Mouse (Mus musculus) retina, postnatal 1 day (tissue): Measurements from ENCODE around the gene Acbd3.
A peak's percentile ranks its signal among the peaks of the same experiment; 100 is the strongest.

Experiments
- DNase-seq: peaks from one replicate; pipeline ENCODE4 v3.0.0-alpha.2; 2012

The Acbd3 gene

GRCm38 (mm10) chr1:180725704-180726179 is at the start of gene Acbd3:
Gene Acbd3, plus strand, starts transcription at chr1:180726043.
- peak; percentile 96 for DNase-seq

- DNase-seq, result no peak
Measured at GRCm38 (mm10) chr1:180691284-180691683, 34.6 kb upstream of the Acbd3 start.

GRCm38 (mm10) chr1:180696626-180697352 is 29.1 kb upstream of the Acbd3 start, which contains the start of gene Mixl1:
Gene Mixl1, minus strand, starts transcription at chr1:180697034.
- peak; percentile 55 for DNase-seq

DNA sequence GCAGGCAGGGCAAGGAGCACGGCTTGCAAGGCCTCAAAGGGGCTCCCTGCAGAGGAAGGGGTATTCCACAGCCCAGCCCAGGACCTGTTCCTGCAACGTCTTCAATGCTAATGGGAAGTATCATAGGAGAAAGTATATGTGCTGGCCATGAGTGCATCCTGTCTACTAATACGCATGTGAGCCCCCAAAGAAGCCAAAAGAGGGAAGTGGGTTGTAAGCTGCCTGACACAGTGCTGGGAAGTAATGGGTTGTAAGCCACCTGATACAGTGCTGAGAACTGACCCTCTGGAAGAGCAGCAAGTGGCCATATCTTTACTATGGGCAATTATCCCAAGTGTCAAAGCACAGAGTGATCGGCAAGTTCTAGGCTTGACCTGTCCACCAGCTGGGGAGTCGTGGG is 27.8 kb upstream of the Acbd3 start:
- no peak for DNase-seq

- DNase-seq, result no peak
Measured at GRCm38 (mm10) chr1:180703400-180703799, 22.4 kb upstream of the Acbd3 start.

- no peak for DNase-seq
Measured at GRCm38 (mm10) chr1:180707368-180707767, 18.5 kb upstream of the Acbd3 start.

DNA sequence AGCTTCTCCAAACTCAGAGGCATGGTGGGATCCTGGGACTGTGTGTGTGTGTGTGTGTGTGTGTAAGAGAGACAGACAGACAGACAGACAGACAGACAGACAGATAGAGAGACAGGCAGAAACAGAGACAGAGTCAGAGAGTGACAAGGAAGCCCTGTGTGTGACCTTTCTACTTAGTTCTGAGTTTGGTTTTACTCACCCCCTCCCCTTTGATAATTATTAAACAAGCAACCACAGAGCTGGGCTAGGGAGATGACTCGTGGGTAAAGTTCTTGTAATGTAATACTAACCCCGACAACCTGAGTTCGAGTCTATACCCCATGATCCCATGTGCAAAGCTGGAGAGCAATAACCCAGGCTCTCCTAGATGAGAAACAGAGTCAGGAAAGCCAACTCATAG is 18.0 kb upstream of the Acbd3 start:
- DNase-seq, result no peak

- no peak for DNase-seq
Measured at GRCm38 (mm10) chr1:180708935-180709776, 16.7 kb upstream of the Acbd3 start.

GRCm38 (mm10) chr1:180718756-180719155 is 7.1 kb upstream of the Acbd3 start:
- no peak for DNase-seq

- DNase-seq, result no peak
Measured at GRCm38 (mm10) chr1:180719483-180719882, 6.4 kb upstream of the Acbd3 start.

DNA sequence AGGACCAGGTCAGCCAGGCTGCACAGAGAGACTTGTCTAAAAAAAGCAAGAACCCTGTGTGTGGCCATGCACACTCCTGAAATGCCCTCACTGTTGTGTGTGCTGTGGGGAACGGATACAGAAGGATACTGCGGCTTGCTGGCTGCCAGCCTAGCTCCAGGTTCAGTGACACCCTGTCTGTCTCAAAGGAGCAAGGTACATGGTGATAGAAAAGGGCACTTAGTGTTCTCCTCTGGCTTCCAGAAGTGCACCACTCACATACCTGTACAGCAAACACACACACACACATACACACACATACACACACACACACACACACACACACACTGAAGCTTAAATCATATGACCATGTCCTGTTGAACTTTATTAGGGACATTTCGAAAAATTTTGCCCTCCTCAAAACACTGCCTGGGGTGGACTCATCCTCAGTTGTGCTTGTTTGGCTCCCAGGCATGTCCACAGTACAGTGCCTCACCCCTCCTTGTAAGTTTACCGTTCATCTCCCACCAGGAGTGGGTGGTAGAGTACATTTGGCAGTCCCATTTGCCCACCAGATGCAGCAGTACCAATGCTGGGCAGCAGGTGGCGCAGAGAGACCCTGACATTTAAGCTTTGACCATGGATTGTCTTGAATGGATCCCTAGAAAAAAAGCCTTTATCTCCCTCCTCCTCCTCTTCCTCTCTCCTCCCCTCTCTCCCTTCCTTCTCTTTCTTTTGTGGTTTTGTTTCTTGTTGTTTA is 5.7 kb upstream of the Acbd3 start:
- peak; percentile 89 for DNase-seq

DNA sequence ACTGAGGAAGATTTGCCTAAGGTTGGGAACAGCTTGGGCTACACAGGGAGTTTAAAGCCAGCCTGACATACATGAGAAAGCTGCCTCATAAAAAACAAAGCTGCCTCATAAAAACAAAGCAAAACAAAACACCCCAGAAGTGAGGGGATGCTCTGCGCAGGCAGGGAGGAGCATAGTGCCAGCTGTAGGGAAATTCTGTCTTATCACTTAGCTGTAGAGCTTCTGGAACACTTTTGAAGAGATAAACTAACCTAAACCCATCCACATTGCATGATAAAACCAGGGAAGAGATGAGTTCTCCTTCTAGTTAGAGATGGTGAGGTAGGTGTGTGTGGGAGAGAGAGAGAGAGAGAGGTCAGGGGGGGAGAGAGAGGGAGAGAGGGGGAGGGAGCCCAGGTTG is 3.2 kb upstream of the Acbd3 start:
- no peak for DNase-seq

- DNase-seq, result no peak
Measured at GRCm38 (mm10) chr1:180723701-180724238, 2.1 kb upstream of the Acbd3 start.

- no peak for DNase-seq
Measured at GRCm38 (mm10) chr1:180726183-180726582, 340 bp downstream of the Acbd3 start.

DNA sequence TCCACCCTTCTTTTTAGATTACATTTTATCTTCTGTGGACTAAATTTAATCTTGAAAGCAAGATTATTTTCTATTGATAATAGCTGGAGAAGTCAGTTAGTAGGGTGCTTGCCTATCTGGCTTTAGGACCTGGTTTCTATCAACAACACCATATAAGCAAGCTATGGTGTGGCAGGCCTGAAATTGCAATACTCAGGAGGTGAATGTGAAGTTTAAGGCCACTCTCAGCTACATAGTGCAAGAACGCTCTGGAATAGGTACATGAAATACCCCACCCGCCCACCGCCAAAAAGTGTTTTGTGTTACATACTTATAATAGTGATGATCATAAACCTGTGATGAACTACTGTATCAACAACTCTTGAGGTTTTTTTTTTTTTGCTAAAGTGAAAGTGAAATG is 3.4 kb downstream of the Acbd3 start:
- DNase-seq, result no peak

- no peak for DNase-seq
Measured at GRCm38 (mm10) chr1:180747827-180748226, 22.0 kb downstream of the Acbd3 start.

GRCm38 (mm10) chr1:180752115-180752514 is 26.3 kb downstream of the Acbd3 start:
- no peak for DNase-seq

- no peak for DNase-seq
Measured at GRCm38 (mm10) chr1:180754376-180754775, 28.5 kb downstream of the Acbd3 start.

DNA sequence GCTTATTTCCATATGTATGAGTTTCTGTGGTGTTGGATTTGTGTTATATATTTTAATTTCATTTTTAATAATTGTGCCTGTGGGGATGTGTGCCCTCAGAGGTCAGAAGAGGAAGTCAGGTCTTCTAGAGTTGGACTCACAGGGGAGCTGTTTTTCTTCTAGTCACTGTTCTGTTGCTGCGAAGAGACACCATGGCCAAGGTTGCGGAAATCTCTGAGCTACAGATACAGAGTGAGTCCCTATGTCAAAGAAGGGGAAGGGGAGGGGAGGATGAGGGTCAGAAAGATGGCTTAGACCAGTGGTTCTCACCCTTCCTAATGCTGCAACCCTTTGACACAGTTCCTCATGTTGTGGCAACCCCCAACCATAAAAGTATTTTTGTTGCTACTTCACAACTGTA is 30.9 kb downstream of the Acbd3 start:
- DNase-seq, result no peak

- DNase-seq, result no peak
Measured at GRCm38 (mm10) chr1:180757252-180757955, 31.6 kb downstream of the Acbd3 start.

GRCm38 (mm10) chr1:180757956-180758520 is 32.2 kb downstream of the Acbd3 start:
- no peak for DNase-seq

GRCm38 (mm10) chr1:180762180-180762579 is 36.3 kb downstream of the Acbd3 start:
- no peak for DNase-seq
